Mouse (Mus musculus) midbrain, embryonic 14.5 days (tissue): ENCODE measurements around the gene Snx9. TPM values are rescaled to one million over a fixed set of nuclear protein-coding genes. Genes with fewer than 3 reads are reported as not detected.
A peak's percentile ranks its signal among the peaks of the same experiment; 100 is the strongest.

Source experiments
- ATAC-seq: fragments of 200-750 bp; cut with Nextera tagmentation; 2 replicates; pipeline ENCODE4 v1.8.0; 2017; ENCODE audit warnings: moderate number of reproducible peaks, moderate library complexity; ENCODE audit not compliant: low FRiP score, low TSS enrichment
- DNase-seq: peaks from one replicate; pipeline ENCODE4 v3.0.0-alpha.2; 2015
- H3K27ac ChIP-seq: fragments of 300-500 bp; sonication (generic); replicated peaks from 2 replicates; pipeline ENCODE4 v1.5.1; 2014; ENCODE audit warnings: mild to moderate bottlenecking, low read depth, low read length, moderate library complexity
- H3K27me3 ChIP-seq: fragments of 300-500 bp; sonication (generic); 2 replicates; pipeline ENCODE4 v1.6.1; 2014; ENCODE audit warnings: low read length, control low read depth, mixed read lengths; ENCODE audit not compliant: control insufficient read depth, insufficient read depth
- H3K36me3 ChIP-seq: fragments of 300-500 bp; sonication (generic); 2 replicates; pipeline ENCODE4 v1.6.1; 2014; ENCODE audit warnings: low read length, control low read depth; ENCODE audit not compliant: control insufficient read depth, insufficient read depth
- H3K4me1 ChIP-seq: fragments of 300-500 bp; sonication (generic); 2 replicates; pipeline ENCODE4 v1.6.1; 2014; ENCODE audit warnings: mild to moderate bottlenecking, antibody characterized with exemption, low read length, control low read depth; ENCODE audit not compliant: control insufficient read depth, insufficient read depth
- H3K4me2 ChIP-seq: fragments of 300-500 bp; sonication (generic); 2 replicates; pipeline ENCODE4 v1.6.1; 2014; ENCODE audit warnings: mild to moderate bottlenecking, low read length, moderate library complexity
- H3K4me3 ChIP-seq: fragments of 300-500 bp; sonication (generic); replicated peaks from 2 replicates; pipeline ENCODE4 v1.5.1; 2014; ENCODE audit warnings: low read depth, low read length
- H3K9ac ChIP-seq: fragments of 300-500 bp; sonication (generic); replicated peaks from 2 replicates; pipeline ENCODE4 v1.6.1; 2014; ENCODE audit warnings: mild to moderate bottlenecking, low read length, moderate library complexity
- H3K9me3 ChIP-seq: fragments of 300-500 bp; sonication (generic); 2 replicates; pipeline ENCODE4 v1.6.1; 2016; ENCODE audit warnings: low read length, control low read depth, mixed read lengths; ENCODE audit not compliant: control insufficient read depth
- WGBS: fragments of 180-500 bp; shearing (Covaris S2); extraction: QIAGEN DNeasy Blood & Tissue Kit; methylation state at CpG from one replicate; pipeline ENCODE4 v1.1.7; 2014; 5-methylcytosine and 5-hydroxymethylcytosine counted together
- polyA plus RNA-seq: library from polyadenylated mRNA; unstranded; fragments of >200 nt; fragmentation: Nextera tagmentation; extraction: Ambion mirVana; gene quantifications from 2 replicates; pipeline ENCODE4 v1.2.1, GENCODE M21; 2014

The Snx9 gene
- 4.5 and 8.3 TPM in 2 replicates for polyA plus RNA-seq

DNA sequence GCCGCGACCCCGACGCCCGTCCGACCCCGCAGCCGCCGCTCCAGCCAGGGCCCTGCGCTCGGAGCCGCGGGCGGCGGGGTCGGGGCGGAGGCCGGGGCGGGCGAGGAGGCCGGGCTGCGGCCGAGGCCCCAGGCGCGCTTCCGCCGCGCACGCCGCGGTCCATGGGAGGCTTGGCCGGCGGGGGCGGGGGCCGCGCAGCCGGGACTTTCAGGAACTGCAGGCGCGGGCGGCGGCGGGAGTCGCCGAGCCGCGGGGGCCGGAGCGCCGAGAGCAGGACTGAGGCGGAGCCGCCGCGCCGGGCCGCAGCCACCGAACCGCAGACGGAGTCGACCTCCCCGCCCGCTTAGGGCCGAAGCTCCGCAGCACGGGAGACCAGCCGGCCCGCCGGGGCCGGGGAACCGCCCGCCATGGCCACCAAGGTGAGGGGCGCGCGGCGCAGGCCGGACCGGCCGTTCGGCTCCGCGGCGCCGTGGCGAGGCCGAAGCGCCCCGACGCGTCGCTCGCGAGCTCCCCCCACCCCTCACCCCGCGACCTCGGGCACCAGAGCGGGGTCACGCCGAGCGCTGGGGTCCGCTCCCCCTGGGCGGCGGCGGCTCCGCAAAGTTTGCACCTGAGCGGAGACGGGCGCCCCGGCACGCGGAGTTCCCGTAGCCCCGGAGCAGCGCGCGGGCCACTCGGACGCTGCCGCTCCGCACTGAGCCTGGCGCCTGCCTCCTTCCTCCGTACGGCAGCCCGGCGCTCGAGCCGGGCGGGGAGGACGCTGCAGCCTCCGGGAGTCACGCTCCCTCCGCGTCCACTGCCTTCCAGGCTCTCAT, at the start of gene Snx9:
TSS of gene Snx9 (plus strand) at position 202 of the 815 bp plus-strand sequence.
- H3K9me3 ChIP-seq: no peaks in the 10 kb centered on the region
- no peaks in the 10 kb centered on the region for H3K36me3 ChIP-seq
- peak within 1 kb of the TSS; percentile 93 for H3K27ac ChIP-seq
- WGBS: under 1% methylated on average over 111 of the region's 131 CpGs
- H3K27me3 ChIP-seq: no peaks in the 10 kb centered on the region
- H3K9ac ChIP-seq: peak within 1 kb of the TSS; percentile 88
- H3K4me1 ChIP-seq: peaks cover 6% of the 10 kb centered on the region; the same call in 1 of the 2 replicates
- peak; percentile 89 for ATAC-seq
- H3K4me3 ChIP-seq: peak within 1 kb of the TSS; percentile 78
- DNase-seq: peak; percentile 85
- peak within 1 kb of the TSS; percentile 74 for H3K4me2 ChIP-seq

- 93% methylated on average over 12 of the region's 12 CpGs for WGBS
- H3K27me3 ChIP-seq: no peaks in the 10 kb centered on the region
- DNase-seq (no peak), ATAC-seq (no peak)
- H3K4me2 ChIP-seq: no peak overlapping the region
- no peaks in the 10 kb centered on the region for H3K9me3 ChIP-seq
- H3K9ac ChIP-seq: no peak overlapping the region
- H3K27ac ChIP-seq: no peak overlapping the region
- no peaks in the 10 kb centered on the region for H3K36me3 ChIP-seq
- H3K4me3 ChIP-seq: no peak overlapping the region
- no peaks in the 10 kb centered on the region for H3K4me1 ChIP-seq
Measured at GRCm38 (mm10) chr17:5792164-5792791, 48.9 kb upstream of the Snx9 start.

- H3K4me1 ChIP-seq: no peaks in the 10 kb centered on the region
- H3K9me3 ChIP-seq: no peaks in the 10 kb centered on the region
- H3K27me3 ChIP-seq: no peaks in the 10 kb centered on the region
- H3K4me2 ChIP-seq: no peak overlapping the region
- H3K36me3 ChIP-seq: no peaks in the 10 kb centered on the region
- H3K4me3 ChIP-seq: no peak overlapping the region
- DNase-seq (no peak), ATAC-seq (no peak)
- H3K9ac ChIP-seq: no peak overlapping the region
- no peak overlapping the region for H3K27ac ChIP-seq
- 71% methylated on average over 4 of the region's 4 CpGs for WGBS
Measured at GRCm38 (mm10) chr17:5793593-5793992, 47.5 kb upstream of the Snx9 start.

- Histone ChIP-seq H3K9me3 (no peaks in the 10 kb centered on the region), H3K4me2 (no peak overlapping the region), H3K27me3 (no peaks in the 10 kb centered on the region), H3K4me3 (no peak overlapping the region), H3K36me3 (no peaks in the 10 kb centered on the region), H3K9ac (no peak overlapping the region), H3K27ac (no peak overlapping the region), H3K4me1 (no peaks in the 10 kb centered on the region)
- no peak for DNase-seq
- WGBS: 88% methylated on average over 5 of the region's 5 CpGs
- no peak for ATAC-seq
Measured at GRCm38 (mm10) chr17:5794276-5794675, 46.9 kb upstream of the Snx9 start.

DNA sequence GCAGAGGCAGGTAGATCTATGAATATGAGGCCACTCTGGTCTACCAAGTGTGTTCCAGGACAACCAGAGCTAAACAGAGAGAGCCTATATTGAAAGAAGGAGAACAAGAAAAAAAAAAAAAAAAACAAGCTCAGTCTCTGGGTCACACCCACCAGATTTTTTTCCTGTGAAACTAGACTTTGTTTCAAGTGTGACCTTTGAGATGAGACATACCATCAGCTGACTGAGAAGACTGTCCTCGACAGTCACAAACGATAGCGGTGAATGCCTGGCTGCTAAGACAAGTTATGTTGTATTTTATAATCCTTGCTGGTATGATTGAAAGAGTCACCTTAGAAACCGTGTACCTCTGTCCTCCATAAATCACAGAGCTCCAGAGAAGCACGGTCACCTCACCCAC, 45.8 kb upstream of the Snx9 start:
- Histone ChIP-seq H3K27me3 (no peaks in the 10 kb centered on the region), H3K4me2 (no peak overlapping the region), H3K9me3 (no peaks in the 10 kb centered on the region), H3K27ac (no peak overlapping the region), H3K9ac (no peak overlapping the region), H3K4me1 (no peaks in the 10 kb centered on the region), H3K4me3 (no peak overlapping the region), H3K36me3 (no peaks in the 10 kb centered on the region)
- ATAC-seq: no peak
- DNase-seq: no peak
- 75% methylated on average over 5 of the region's 5 CpGs for WGBS

DNA sequence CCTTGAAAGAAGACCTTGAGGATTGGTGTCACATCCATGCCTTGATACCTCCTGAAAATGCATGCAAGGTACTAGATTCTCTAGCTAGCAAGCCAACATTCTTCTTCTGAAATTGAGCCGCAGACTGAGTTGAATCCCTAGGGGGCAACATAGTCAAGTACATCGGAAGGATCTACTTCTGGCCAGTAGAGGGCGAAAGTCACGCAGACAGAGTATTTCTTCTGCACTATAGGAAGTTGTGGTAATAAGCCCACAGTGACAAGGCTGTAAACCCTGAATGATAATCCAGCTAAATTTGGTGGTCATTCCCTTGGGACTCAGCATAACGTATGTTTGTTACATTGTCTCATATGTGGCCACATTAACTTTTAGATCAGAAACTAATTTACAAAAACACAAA, 45.3 kb upstream of the Snx9 start:
- H3K9ac ChIP-seq: no peak overlapping the region
- no peaks in the 10 kb centered on the region for H3K36me3 ChIP-seq
- no peak overlapping the region for H3K27ac ChIP-seq
- peak; percentile 48; the same call in 1 of the 2 replicates for ATAC-seq
- no peaks in the 10 kb centered on the region for H3K27me3 ChIP-seq
- no peaks in the 10 kb centered on the region for H3K4me1 ChIP-seq
- WGBS: 2% methylated on average over 5 of the region's 5 CpGs
- peak; percentile 95 for DNase-seq
- no peak overlapping the region for H3K4me2 ChIP-seq
- no peak overlapping the region for H3K4me3 ChIP-seq
- H3K9me3 ChIP-seq: no peaks in the 10 kb centered on the region

GRCm38 (mm10) chr17:5797124-5797760, 43.9 kb upstream of the Snx9 start:
- DNase-seq (peak; percentile 36), ATAC-seq (no peak)
- no peaks in the 10 kb centered on the region for H3K36me3 ChIP-seq
- H3K4me1 ChIP-seq: no peaks in the 10 kb centered on the region
- H3K27me3 ChIP-seq: no peaks in the 10 kb centered on the region
- no peak overlapping the region for H3K4me2 ChIP-seq
- no peak overlapping the region for H3K4me3 ChIP-seq
- H3K9ac ChIP-seq: no peak overlapping the region
- no peaks in the 10 kb centered on the region for H3K9me3 ChIP-seq
- no peak overlapping the region for H3K27ac ChIP-seq
- WGBS: 75% methylated on average over 5 of the region's 5 CpGs

DNA sequence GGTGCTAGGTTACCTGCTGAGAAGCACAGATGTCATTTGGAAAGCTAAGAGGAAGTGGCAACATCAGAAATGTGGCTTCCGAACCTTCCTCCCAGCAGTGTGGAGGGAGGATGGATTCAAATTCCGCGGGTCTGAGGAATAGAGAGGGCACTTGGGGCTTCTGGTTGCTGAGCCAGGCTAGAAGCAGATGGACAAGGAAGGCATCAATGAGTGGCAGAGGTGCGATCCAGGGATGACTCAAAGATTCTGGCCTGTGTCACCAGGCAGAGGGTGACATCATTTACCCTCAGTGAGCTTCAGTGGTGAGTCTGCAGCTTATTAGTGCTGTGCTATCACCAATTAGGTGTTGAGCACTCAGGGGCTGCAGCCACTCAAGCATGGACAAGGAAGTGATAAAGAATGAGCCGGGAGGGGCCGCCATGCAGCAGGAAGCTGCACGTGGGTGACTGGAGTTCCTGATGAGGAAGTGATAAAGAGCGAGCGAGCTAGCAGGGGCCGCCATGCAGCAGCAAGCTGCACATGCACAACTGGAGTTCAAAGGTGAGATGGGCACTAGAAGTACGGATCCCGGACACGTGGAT, 42.8 kb upstream of the Snx9 start:
- H3K4me3 ChIP-seq: no peak overlapping the region
- H3K27me3 ChIP-seq: no peaks in the 10 kb centered on the region
- H3K27ac ChIP-seq: no peak overlapping the region
- H3K36me3 ChIP-seq: no peaks in the 10 kb centered on the region
- H3K9ac ChIP-seq: no peak overlapping the region
- no peak for DNase-seq
- no peaks in the 10 kb centered on the region for H3K9me3 ChIP-seq
- H3K4me2 ChIP-seq: no peak overlapping the region
- no peak for ATAC-seq
- 70% methylated on average over 13 of the region's 13 CpGs for WGBS
- no peaks in the 10 kb centered on the region for H3K4me1 ChIP-seq
